Mouse (Mus musculus) urinary bladder, postnatal 10 days (tissue): ENCODE results near the gene Asic1.
"Not testable (repeated sequence)": the region's sequence is repeated elsewhere in the genome, so short reads cannot be mapped to it uniquely, and the experiment has no call there.

Experiments used
- DNase-seq: peaks from one replicate; pipeline ENCODE4 v3.0.0; 2022; ENCODE audit warnings: low spot score

Gene Asic1

DNA sequence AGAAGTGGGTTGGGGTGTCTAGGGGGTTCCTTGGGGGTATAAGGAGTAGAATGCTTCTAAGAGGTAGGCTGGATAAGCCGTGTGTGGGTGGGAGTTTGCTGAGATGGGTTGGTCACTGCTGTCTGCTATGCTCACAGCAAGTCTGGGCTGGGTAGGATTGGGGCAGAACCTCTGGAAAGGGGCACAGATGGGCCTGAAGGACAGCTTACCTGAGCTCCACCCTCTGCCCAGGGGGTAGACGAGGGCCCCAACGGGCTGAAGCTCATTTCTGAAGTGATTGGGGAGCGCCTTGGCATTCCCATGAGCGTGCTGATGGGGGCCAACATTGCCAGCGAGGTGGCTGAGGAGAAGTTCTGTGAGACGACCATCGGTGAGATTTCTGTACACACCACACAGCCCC lies 49.7 kb downstream of the Asic1 start:
- DNase-seq, result no peak

DNA sequence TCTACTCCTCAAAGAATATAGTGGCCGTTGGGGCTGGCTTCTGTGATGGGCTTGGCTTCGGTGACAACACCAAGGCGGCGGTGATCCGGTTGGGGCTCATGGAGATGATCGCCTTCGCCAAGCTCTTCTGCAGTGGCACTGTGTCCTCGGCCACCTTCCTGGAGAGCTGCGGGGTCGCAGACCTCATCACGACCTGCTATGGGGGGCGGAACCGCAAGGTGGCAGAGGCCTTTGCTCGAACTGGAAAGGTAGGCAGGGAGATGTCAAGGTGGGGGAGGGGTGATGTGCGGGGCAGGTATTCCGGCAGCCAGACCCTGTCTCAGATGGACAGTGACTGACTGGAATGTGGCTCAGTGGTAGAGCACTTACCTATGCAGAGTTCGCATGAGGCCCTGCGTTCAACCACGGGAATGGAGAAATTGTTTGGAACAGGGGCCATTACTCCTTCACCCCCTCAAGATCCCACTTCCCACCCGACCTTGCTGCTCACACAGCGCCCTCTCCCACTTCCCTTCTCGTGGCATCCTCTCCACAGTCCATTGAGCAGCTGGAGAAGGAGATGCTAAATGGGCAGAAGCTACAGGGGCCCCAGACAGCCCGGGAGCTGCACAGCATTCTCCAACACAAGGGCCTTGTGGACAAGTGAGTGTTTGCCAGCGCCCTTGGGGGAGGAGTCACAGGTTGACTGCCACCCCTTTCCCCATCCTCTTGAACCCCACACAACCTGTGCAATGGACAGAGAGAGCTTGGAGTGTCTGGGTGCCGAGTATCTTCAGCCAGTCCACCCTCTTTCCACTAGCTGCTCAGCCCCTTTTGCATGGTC lies 52.0 kb downstream of the Asic1 start:
- DNase-seq, result no peak

DNA sequence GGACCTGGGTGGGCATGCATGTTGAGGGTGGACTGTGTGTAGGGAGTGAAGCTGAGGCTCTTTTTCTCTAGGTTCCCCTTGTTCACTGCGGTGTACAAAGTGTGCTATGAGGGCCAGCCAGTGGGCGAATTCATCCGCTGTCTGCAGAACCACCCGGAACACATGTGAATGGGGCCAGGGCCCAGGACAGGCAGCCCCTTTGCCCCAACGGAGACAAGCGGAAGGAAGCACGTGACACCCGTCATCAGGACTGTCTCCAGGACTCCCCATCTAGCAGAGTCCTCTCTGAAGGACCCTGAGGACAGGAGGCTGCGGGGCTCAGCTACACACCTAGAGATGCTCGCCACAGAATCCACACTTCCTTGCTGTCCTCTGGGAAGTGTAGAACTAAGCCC lies 52.9 kb downstream of the Asic1 start:
- no peak for DNase-seq

DNA sequence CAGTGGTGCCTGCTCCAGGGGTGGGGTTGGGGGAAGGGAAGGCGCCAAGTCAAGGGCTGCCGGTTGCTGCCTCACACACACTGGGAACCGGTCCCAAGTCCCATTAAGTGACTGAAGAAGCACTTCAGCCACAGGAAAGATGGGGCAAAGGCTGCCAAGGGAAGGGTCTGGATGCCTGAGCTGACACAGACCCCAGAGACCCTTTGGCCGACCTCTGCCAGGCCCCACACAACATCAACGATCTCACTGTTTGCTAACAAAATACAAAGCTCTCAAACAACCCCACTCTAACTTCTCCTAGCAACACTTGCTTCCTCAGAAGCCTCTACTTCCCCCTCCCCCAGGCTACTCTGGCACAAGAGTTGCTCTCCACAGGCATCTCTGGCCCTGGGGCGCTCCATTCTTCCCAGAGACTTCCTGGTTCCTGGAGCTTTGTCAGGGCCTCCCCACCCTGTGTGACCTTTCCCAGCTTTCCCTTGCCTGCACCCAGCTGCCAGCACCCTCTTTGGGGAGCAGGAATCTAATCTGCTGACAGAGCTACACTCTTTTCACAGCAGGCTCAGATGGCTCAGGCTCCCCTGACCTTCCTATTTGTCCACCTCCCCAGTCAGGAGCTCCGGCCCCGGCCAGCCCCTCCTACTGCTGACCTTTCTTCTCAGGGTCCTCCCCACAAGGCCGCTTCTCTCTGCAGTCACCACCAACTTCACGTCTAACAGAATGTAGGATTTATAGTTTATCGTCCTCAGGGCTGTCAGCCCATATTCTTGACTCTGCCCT lies 53.5 kb downstream of the Asic1 start:
- DNase-seq, result no peak

DNA sequence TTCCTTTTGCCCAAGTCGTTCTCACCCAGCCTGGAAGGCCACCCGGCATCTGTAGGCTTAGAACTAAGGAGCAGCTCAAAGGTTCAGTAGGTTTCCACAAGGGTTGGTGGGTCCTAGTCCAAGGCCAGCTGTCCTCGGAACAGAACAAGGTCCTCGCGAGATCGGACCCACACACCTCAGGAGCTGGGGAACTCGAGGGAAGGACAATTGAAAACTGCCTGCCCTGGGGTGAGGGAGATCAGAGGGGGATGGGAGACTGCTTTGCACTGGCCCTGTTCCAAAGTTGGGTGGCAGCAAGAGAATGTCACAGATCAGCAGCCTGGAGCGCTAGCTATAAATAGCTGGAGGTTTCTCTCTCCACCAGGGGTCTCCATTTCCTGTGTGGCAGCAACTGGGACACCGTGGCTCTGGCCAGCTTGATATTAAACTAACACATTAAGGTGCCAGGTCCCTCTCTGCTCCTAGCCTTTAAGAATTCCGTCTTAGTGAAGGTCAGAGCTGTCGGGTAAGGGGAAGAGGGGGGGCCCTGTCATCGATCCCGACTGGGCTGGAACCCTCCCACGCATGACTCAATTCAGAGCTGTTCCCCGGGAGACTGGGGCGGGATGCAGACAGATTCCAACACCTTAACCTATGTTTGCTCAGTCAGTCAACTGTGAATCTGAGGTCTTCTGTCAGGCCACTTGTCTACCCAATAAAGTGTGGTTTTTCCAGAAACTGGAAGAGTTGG lies 54.3 kb downstream of the Asic1 start:
- no peak for DNase-seq

DNA sequence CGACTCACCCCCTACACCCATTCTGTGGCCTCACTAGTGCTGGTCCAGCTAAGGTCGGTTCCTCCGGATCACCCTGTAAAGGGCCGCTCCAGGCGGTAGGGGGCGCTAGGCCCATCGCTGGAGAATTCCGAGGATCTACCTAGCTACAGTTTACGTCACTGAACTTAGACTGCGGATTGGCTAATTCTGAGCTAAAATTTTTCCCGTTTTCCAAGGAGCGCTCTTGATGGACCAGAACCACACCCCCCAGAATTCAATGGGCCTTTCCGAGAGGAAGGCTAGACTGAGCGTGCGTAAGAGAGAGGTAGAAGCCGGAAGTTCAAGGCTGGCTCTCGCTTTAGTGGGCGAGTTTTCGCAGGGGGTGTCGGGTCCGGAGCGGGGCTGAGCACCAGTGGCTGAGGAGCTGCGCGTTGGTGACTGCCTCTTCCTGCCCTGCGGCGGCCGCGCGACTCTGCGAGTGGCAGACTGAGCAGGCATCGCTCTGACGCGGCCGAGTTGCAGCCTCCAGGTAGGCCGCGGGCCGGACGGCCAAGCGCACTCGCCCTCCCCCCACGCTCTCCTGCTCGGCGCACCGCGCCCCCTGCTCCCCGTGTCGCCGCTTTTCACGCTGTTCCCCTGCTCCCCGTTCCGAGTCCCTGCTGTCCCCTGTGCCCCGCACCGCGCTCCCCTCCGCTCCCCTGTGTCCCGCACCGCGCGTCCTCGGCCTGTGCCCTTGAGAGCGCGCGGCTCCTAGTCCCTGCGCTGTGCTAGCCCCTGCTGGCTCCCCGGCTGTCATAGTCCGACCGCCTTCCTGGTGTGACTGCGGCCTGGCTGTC lies 55.4 kb downstream of the Asic1 start, which contains the start of gene Cox14:
Gene Cox14, plus strand, starts transcription at position 278 of the 815 bp plus-strand sequence.
- DNase-seq, result peak; percentile 65

DNA sequence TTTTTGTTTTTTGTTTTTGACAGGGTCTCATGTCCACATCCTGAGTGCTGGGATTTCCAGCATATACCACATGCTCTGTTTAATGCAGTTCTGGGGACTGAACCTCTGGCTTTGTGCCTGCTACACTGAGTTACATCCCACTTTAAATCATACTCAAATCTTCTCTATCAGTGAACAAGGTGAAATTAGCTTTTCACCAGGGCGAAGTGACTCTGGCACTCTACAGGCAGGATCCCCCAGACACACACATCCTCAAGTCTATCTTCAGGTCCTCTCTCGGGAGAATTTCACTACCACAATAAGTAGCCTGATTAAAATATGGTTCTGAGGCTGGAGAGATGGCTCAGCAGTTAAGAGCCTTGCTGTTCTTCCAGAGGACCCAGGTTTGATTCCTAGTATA lies 56.4 kb downstream of the Asic1 start:
- no peak for DNase-seq

DNA sequence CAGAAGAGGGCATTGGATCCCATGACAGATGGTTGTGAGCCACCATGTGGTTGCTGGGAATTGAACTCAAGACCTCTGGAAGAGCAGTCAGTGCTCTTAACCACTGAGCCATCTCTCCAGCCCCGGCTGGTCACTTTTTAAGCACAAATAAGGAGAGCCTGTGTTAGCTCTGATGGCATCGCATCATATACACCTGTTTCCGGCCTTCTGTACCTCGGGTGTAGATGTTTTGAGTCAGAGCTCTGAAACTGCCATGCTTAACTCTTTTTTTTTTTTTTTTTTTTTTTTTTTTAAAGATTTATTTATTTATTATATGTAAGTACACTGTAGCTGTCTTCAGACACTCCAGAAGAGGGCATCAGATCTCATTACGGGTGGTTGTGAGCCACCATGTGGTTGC lies 56.9 kb downstream of the Asic1 start:
- not testable (repeated sequence) for DNase-seq

DNA sequence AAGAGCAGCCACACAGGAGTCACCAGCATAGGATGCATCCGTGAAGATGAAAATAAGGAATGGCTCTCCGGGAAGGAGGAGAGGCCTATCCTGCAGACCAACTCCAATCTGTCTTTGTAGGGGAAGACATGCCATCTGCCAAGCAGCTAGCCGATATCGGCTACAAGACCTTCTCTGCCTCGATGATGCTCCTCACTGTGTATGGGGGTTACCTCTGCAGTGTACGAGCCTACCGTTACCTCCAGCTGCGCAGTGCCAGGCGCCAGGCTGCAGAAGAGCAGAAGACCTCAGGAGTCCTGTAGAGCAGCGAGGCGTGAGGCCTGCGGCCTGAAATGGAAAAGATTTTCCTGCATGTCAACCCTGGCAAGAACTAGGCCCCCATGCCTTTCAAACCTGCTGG lies 57.4 kb downstream of the Asic1 start:
- DNase-seq, result no peak

DNA sequence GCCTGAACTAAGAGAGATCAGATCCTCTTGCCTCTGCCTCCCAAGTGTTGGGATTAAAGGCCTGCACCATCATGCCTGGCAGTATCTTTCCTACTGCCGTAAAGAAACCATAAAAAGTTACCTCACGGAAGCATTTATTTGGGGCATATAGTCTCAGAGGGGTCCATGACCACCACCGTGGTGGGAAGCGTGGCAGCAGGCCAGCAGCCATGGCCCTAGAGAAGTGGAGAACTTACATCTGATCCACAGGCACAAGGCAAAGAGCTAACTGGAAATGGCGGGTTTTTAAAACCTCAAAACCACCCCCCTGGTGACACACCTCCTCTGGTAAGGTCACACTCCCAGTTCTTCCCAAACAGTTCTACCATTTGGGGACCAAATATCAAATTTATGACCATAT lies 58.0 kb downstream of the Asic1 start:
- DNase-seq, result no peak

DNA sequence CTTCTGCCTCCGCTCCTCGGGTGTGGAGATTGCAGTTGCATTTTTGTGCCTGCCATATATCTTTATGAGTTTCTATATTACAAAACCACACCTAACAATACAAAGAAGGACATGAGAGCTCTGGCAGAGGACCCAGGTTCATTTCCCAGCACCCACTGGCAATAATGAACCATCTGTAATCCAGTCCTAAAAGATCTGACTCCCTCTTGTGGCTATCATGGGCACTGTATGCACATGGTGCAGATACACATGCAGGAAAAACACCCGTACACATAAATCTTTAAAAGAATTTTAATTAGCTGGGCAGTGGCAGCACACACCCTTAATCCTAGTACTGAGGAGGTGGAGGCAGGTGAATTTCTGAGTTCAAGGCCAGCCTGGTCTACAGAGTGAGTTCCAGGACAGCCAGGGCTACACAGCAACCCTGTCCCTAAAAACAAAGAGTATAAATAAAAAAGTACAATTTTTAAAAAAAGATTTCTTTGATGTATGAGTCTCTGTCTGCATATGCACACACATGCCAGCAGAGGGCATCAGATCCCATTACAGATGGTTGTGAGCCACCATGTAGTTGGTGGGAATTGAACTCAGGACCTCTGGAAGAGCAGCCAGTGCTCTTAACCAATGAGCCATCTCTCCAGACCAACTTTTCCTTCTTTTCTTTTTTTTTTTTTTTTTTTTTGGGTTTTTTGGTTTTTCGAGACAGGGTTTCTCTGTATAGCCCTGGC lies 59.1 kb downstream of the Asic1 start:
- no peak for DNase-seq

DNA sequence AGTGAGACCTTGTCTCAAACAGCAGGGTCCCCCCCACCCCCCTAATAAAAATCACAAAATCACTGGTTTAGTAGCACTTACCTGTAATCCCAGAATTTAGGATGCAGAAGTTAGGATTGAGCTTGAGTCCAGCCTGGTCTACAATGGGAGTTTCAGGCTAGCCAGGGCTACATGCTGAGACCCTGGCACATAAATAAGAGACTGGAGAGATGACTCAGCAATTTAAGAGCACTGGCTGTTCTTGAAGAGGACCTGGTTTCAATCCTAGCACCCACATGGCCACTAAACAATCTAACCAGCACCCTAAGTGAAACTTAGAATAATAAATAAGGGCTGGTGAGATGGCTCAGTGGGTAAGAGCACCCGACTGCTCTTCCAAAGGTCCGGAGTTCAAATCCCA lies 61.0 kb downstream of the Asic1 start:
- no peak for DNase-seq

DNA sequence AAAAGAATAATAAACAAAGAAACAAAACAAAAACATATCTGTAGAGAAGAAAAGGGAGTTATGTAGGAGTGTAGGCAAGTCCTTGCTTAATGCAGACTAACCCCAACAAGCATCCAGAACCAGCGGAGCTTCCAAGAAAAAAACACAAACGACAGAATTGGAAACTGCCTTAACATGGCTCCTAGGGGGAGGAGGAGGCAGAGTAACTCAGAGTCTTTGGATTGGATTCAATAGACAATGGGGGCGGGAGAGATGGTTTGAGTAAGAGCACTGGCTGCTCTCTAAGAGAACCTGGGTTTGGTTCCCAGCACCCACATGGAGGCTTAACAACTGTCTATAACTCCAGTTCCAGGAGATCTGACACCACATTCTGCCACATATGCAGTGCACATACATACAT lies 61.5 kb downstream of the Asic1 start:
- no peak for DNase-seq

DNA sequence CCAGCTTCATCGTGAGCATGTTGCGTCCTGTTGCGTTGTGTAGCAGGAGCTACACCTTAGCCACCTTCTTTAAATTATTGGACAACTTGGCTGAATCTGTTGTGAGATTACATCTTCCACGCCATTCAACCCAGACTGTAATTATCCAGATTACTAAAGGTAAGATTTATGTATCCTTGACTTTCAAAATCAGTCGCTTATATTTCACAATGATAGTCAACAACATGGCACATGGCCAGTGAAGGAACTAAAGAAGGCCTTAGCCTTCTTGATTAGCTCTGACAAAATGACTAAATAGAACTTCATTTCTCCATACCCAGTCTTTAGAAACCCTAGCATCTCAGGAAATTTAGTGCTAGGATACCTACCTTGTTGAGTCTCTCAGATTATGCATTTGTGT lies 63.0 kb downstream of the Asic1 start:
- no peak for DNase-seq

DNA sequence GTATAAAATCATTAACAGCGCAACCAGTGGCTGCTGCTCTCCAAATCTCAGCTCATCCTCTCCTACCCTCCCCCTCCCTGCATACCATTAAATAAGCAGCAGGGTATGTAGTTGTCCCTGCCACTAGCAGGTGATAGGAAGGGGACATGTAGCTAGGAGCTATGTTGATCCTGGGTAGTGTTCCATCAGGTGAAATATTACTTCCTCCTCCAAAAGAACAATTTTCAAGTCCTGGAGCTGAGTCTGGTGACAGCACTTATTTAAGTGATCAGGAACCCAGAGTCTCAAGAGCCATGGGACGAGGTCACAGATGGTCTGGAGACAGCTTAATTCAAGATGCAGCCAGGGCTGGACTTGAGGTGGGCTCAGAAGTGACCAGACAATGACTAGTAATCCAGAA lies 65.5 kb downstream of the Asic1 start:
- peak; percentile 100 for DNase-seq

DNA sequence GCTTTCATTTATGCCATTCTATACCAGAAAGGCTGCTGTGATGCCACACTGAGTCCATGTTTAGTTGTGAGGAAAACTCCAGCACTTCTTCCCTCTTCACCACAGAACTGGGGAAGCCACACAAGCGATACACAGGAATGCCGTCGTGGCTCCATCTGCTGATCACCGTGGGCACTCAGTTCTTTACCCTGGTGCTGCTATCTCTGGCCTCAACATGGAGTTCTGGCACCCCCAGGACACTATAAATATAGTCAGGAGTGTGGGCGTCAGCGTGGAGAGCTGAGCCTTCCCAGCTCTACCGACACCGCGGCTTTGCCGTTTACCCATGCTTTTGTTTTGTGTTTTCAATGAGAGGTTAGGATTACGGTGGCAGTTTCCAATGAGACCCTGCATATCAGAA lies 66.5 kb downstream of the Asic1 start:
- DNase-seq, result no peak

DNA sequence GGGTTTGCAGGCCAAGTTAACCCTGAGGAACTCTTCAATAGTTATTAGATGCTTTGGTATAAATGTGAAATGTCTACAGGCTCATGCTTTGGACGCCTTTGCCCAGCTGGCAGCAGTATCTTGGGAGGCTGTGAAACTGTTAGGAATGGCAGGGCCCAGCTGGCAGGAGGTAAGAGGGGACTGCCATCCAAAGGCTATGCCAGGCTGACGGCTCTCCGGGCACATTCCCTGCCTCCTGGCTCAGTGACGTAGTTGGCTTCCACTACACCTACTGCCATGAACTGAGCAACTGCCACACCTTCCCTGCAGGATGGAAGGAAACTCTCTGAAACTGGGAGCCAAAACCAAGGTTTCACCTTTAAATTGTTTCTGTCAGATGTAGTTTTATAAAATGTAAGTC lies 70.1 kb downstream of the Asic1 start:
- DNase-seq, result no peak
